Mouse (Mus musculus): ENCODE results near the gene Glis1.

The Glis1 gene

GRCm38 (mm10) chr4:107518766-107519165 is 84.4 kb downstream of the Glis1 start:
- DNase-seq (ENCODE audit: low spot score): peak; percentile 41

- peak; percentile 33 for DNase-seq (ENCODE audit: low spot score)
These were observed 85.7 kb downstream of the Glis1 start for GRCm38 (mm10) chr4:107520071-107520470.

- peak; percentile 38 for DNase-seq (ENCODE audit: low spot score)
These were observed 86.4 kb downstream of the Glis1 start for GRCm38 (mm10) chr4:107520816-107521215.

- DNase-seq (ENCODE audit: low spot score): peak; percentile 32
These were observed 89.3 kb downstream of the Glis1 start for GRCm38 (mm10) chr4:107523607-107524151.

GRCm38 (mm10) chr4:107535126-107535525 is 100.7 kb downstream of the Glis1 start:
- peak; percentile 51 for DNase-seq (ENCODE audit: low spot score)

- peak; percentile 46 for DNase-seq (ENCODE audit: low spot score)
These were observed 103.7 kb downstream of the Glis1 start for GRCm38 (mm10) chr4:107538116-107538515.

GRCm38 (mm10) chr4:107538561-107538960 is 104.2 kb downstream of the Glis1 start:
- DNase-seq (ENCODE audit: low spot score): peak; percentile 35

- DNase-seq (ENCODE audit: low spot score): peak; percentile 32
These were observed 104.6 kb downstream of the Glis1 start for GRCm38 (mm10) chr4:107539021-107539420.

- peak; percentile 37 for DNase-seq (ENCODE audit: low spot score)
These were observed 107.4 kb downstream of the Glis1 start for GRCm38 (mm10) chr4:107541821-107542220.

- DNase-seq (ENCODE audit: low spot score): peak; percentile 9
These were observed 110.5 kb downstream of the Glis1 start for GRCm38 (mm10) chr4:107544843-107545242.

GRCm38 (mm10) chr4:107545726-107546125 is 111.3 kb downstream of the Glis1 start:
- DNase-seq (ENCODE audit: low spot score): peak; percentile 25

GRCm38 (mm10) chr4:107546525-107546924 is 112.1 kb downstream of the Glis1 start:
- peak; percentile 30 for DNase-seq (ENCODE audit: low spot score)

- DNase-seq (ENCODE audit: low spot score): peak; percentile 37
These were observed 115.7 kb downstream of the Glis1 start for GRCm38 (mm10) chr4:107550096-107550495.

GRCm38 (mm10) chr4:107550546-107550945 is 116.2 kb downstream of the Glis1 start:
- peak; percentile 32 for DNase-seq (ENCODE audit: low spot score)

- peak; percentile 43 for DNase-seq (ENCODE audit: low spot score)
These were observed 118.3 kb downstream of the Glis1 start for GRCm38 (mm10) chr4:107552696-107553095.

- DNase-seq (ENCODE audit: low spot score): peak; percentile 4
These were observed 119.4 kb downstream of the Glis1 start for GRCm38 (mm10) chr4:107553774-107554173.

GRCm38 (mm10) chr4:107558801-107559200 is 124.4 kb downstream of the Glis1 start:
- no peak for DNase-seq (ENCODE audit: low spot score)

- DNase-seq (ENCODE audit: low spot score): no peak
These were observed 126.7 kb downstream of the Glis1 start for GRCm38 (mm10) chr4:107561056-107561455.

- no peak for DNase-seq (ENCODE audit: low spot score)
These were observed 133.8 kb downstream of the Glis1 start for GRCm38 (mm10) chr4:107568159-107568558.

- no peak for DNase-seq (ENCODE audit: low spot score)
These were observed 134.6 kb downstream of the Glis1 start for GRCm38 (mm10) chr4:107568881-107569443.

GRCm38 (mm10) chr4:107570329-107571014 is 136.1 kb downstream of the Glis1 start:
- DNase-seq (ENCODE audit: low spot score): no peak

- no peak for DNase-seq (ENCODE audit: low spot score)
These were observed 141.4 kb downstream of the Glis1 start for GRCm38 (mm10) chr4:107575781-107576180.

- no peak for DNase-seq (ENCODE audit: low spot score)
These were observed 142.4 kb downstream of the Glis1 start for GRCm38 (mm10) chr4:107576742-107577141.
